Mouse (Mus musculus): ENCODE measurements around the gene Gm5617. TPM values are rescaled to one million over a fixed set of nuclear protein-coding genes. Genes with fewer than 3 reads are reported as not detected.

The Gm5617 gene
- polyA plus RNA-seq, 2 experiments, result 10.5 to 19.3 TPM

DNA sequence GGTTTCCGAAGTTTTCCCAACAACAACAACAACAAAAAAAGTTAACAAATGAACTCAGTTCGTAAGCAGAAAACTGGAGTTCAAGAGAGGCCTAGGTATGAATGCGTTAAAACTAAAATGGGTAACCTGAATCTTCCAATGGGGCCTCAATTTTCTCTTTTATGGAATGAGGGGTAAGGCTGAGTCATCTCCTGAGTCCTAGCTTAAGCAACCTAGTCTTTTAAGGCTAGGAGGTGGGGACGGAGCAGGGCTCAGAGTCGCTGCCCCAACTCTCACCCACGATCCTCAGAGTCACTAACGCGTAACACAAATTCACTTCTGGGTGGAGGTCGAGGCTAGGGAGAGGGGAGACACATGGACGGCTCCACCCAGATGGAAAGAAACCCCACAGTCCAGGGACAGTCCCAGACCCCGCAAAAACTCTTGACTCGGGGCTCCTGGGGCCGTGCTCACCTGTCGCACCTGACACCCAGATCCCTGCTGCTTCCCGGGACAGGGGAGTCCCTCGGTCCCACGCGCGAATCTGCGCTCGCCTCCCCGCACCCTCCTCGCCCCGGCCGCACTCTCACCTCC lies 15.3 kb upstream of the Gm5617 start:
- Histone ChIP-seq H3K4me3 (ENCODE audit: insufficient read depth in 1 of 2, low read depth in 2 of 2, low read length in 2 of 2) (peak overlapping the region; percentile 66 to 78), H3K27ac (peak overlapping the region; percentile 53), H3K9ac (replicated peaks) (peak overlapping the region; percentile 76), H3K4me1 (replicated peaks; ENCODE audit: control insufficient read depth in 2 of 2, insufficient read depth in 2 of 2, low read length in 1 of 2) (peaks cover 9 to 10% of the 10 kb centered on the region in 2 experiments), H3K36me3 (replicated peaks; ENCODE audit: control insufficient read depth, insufficient read depth, low read depth) (peaks cover under 1% of the 10 kb centered on the region; the same call in 1 of the 2 replicates), H3K27me3 (ENCODE audit: control insufficient read depth, insufficient read depth, low read length) (no peaks in the 10 kb centered on the region), H3K9me3 (ENCODE audit: control insufficient read depth, low read length) (no peaks in the 10 kb centered on the region), H3K4me2 (ENCODE audit: low read depth) (peak overlapping the region; percentile 66)
- peak; percentile 38; the same call in 1 of the 2 replicates for ATAC-seq (ENCODE audit: insufficient read depth)
- TF ChIP-seq EP300 (IDR thresholded peaks at IDR 0.05; ENCODE audit: low read depth) (no peak), CTCF (IDR thresholded peaks at IDR 0.05; ENCODE audit: low read depth) (no peak)
- DNase-seq (ENCODE audit: low read depth in 3 of 3, low spot score in 3 of 3), result no peak
- 3% methylated on average over 25 of the region's 25 CpGs for WGBS (ENCODE audit: insufficient replicate concordance)

DNA sequence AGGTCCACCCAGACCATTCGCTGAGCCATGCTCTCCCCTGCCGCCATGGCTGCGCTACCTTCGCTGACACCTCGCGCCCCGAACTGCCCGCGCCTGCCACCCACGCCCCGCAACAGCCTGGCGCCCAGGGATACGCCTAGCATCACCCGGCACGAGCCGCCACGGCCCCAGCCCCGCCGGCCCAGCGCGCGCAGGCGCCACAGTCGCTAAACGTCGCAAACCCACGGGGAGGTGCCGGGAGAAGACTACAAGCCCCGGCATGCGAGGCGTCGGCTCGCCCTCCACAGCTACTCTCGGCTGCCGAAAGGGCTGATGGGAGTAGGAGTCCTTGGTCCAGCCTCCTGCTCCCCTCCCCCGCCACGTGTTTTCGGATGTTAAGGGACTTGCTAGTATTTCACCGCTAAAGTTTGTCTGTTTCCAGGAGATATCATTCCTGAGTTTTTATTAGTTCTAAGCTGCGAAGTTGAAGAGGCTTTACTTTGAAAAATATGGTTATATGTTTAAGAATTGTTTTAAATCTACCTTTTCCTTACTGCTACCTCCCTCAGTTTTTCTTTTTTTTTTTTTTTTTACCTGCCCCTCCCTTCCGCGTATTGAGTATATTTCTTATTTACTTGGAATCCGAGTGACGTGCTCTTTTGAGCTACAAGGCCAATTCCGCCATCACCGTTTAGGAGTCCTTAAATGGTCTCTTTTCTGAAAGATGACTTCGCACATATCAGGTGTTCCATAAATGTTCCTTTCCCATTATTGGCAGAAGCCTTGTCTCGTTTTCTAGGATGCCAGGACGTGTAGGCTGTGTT lies 14.6 kb upstream of the Gm5617 start, which contains the start of gene Rexo2:
TSS of gene Rexo2 (minus strand) at position 213 of the 803 bp plus-strand sequence.
- Histone ChIP-seq H3K4me1 (replicated peaks; ENCODE audit: control insufficient read depth in 2 of 2, insufficient read depth in 2 of 2, low read length in 1 of 2) (peaks cover 9 to 10% of the 10 kb centered on the region in 2 experiments), H3K9ac (replicated peaks) (peak within 1 kb of the TSS; percentile 76), H3K4me3 (ENCODE audit: insufficient read depth in 1 of 2, low read depth in 2 of 2, low read length in 2 of 2) (peak within 1 kb of the TSS; percentile 66 to 78), H3K4me2 (ENCODE audit: low read depth) (peak within 1 kb of the TSS; percentile 66), H3K27me3 (ENCODE audit: control insufficient read depth, insufficient read depth, low read length) (no peaks in the 10 kb centered on the region), H3K9me3 (ENCODE audit: control insufficient read depth, low read length) (no peaks in the 10 kb centered on the region), H3K36me3 (replicated peaks; ENCODE audit: control insufficient read depth, insufficient read depth, low read depth) (peaks cover 2% of the 10 kb centered on the region; the same call in 1 of the 2 replicates), H3K27ac (peak within 1 kb of the TSS; percentile 53)
- TF ChIP-seq EP300 (IDR thresholded peaks at IDR 0.05; ENCODE audit: low read depth) (no peak), CTCF (IDR thresholded peaks at IDR 0.05; ENCODE audit: low read depth) (no peak)
- ATAC-seq (ENCODE audit: insufficient read depth) (peak; percentile 97), DNase-seq (ENCODE audit: low read depth in 3 of 3, low spot score in 3 of 3) (peak; percentile 88 to 93 (median 90))
- 2% methylated on average over 49 of the region's 49 CpGs for WGBS (ENCODE audit: insufficient replicate concordance)

DNA sequence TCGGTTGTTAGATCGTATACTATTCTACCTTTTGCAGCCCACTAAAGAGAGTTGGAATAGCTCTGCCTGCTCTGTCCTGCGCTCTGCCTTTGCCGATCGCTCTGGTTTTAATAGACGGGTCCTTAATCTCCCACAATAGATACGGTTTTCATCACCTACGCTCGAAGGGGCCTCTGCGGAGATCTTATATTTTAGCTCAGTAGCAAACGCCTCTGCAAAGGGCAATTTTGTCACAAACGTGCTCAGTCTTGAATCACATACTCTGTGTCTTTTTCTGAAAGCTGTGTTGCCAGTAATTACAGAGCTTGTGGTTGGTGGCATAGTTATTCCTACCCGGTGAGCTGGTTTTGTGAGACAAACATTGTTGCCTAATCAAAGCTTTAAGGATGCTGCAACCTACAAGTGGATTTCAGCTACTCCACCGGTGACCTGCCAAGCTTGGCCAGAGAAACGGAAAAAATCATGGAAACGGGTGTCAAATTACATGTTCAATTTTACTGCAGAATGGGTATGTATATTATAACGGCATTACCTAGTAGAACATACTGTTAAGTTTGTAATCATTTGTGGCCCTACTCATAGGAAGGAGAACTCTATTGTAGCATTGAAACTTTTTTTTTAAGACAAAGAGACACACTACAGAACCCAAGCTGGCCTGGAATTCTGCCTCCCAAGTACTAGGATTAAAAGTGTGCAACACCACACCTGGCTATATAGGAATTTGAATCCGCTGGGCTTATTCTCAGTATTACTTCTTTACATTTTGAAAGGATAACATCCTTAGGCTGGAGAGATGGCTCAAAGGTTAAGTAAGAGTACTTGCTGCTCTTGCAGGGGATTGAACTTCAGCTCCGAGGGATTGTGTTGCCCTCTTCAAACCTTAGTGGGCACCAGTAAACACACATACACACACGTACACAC lies 13.8 kb upstream of the Gm5617 start:
- H3K4me3 ChIP-seq (ENCODE audit: insufficient read depth in 1 of 2, low read depth in 2 of 2, low read length in 2 of 2), result peak overlapping the region; percentile 66 to 78
- H3K27me3 ChIP-seq (ENCODE audit: control insufficient read depth, insufficient read depth, low read length), result no peaks in the 10 kb centered on the region
- 36% methylated on average over 20 of the region's 20 CpGs for WGBS (ENCODE audit: insufficient replicate concordance)
- no peak for TF ChIP-seq EP300 (IDR thresholded peaks at IDR 0.05; ENCODE audit: low read depth)
- no peak for TF ChIP-seq CTCF (IDR thresholded peaks at IDR 0.05; ENCODE audit: low read depth)
- peak overlapping the region; percentile 66 for H3K4me2 ChIP-seq (ENCODE audit: low read depth)
- peak overlapping the region; percentile 12; the same call in 1 of the 2 replicates for H3K27ac ChIP-seq
- peaks cover 2% of the 10 kb centered on the region for H3K36me3 ChIP-seq (replicated peaks; ENCODE audit: control insufficient read depth, insufficient read depth, low read depth)
- H3K4me1 ChIP-seq (replicated peaks; ENCODE audit: control insufficient read depth in 2 of 2, insufficient read depth in 2 of 2, low read length in 1 of 2), result peaks cover 6 to 9% of the 10 kb centered on the region in 2 experiments
- DNase-seq (ENCODE audit: low read depth in 3 of 3, low spot score in 3 of 3), result no peak
- H3K9me3 ChIP-seq (ENCODE audit: control insufficient read depth, low read length), result no peaks in the 10 kb centered on the region
- no peak for ATAC-seq (ENCODE audit: insufficient read depth)
- peak overlapping the region; percentile 45 for H3K9ac ChIP-seq (replicated peaks)

DNA sequence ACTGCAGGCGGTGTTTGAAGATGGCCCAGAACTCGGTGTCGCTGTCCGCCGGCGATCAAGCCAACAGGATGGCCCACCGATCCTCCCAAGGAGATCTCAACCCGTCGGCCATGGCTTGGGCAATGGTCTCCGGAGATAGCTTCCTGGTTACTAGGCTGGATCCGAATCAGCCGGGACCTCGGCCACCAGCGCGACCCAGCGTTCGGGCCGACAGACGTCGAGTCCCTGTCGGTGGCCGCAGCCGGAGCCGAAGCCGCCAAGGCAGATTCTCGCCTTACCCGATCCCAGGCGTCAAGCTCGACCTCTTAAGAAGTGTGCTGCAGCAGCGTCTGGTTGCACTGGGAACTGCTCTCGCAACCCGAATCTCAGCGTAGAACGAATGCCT lies 298 bp downstream of the Gm5617 start:
- DNase-seq (ENCODE audit: low read depth in 3 of 3, low spot score in 3 of 3) (no peak), ATAC-seq (ENCODE audit: insufficient read depth) (peak; percentile 62)
- Histone ChIP-seq H3K9ac (replicated peaks) (peak overlapping the region; percentile 87), H3K4me3 (ENCODE audit: insufficient read depth in 1 of 2, low read depth in 2 of 2, low read length in 2 of 2) (peak overlapping the region; percentile 94 to 96), H3K36me3 (replicated peaks; ENCODE audit: control insufficient read depth, insufficient read depth, low read depth) (peaks cover 30% of the 10 kb centered on the region), H3K4me2 (ENCODE audit: low read depth) (peak overlapping the region; percentile 81), H3K27ac (peak overlapping the region; percentile 62), H3K9me3 (ENCODE audit: control insufficient read depth, low read length) (no peaks in the 10 kb centered on the region), H3K27me3 (ENCODE audit: control insufficient read depth, insufficient read depth, low read length) (no peaks in the 10 kb centered on the region), H3K4me1 (replicated peaks; ENCODE audit: control insufficient read depth in 2 of 2, insufficient read depth in 2 of 2, low read length in 1 of 2) (peaks cover 12 to 15% of the 10 kb centered on the region in 2 experiments)
- TF ChIP-seq CTCF (IDR thresholded peaks at IDR 0.05; ENCODE audit: low read depth), result no peak
- TF ChIP-seq EP300 (IDR thresholded peaks at IDR 0.05; ENCODE audit: low read depth), result no peak
- WGBS (ENCODE audit: insufficient replicate concordance), result 2% methylated on average over 34 of the region's 34 CpGs

Measured in liver, embryonic 14.5 days (tissue).